Mouse (Mus musculus) olfactory bulb, adult 2 months (tissue): ENCODE results near the gene Zfp691.

Experiments used
- CTCF ChIP-seq: fragments of 200-500 bp; IDR thresholded peaks from 2 replicates; pipeline ENCODE4 v1.5.1; 2012; ENCODE audit warnings: low read depth, mild to moderate bottlenecking, low read length, moderate library complexity; ENCODE audit not compliant: insufficient read depth
- POLR2A ChIP-seq: fragments of 200-500 bp; IDR thresholded peaks from 2 replicates; pipeline ENCODE4 v1.6.1; 2012; ENCODE audit warnings: mild to moderate bottlenecking, low read depth, low read length, moderate library complexity; ENCODE audit not compliant: insufficient read depth

- TF ChIP-seq POLR2A (no peak), CTCF (no peak)
These were observed 36.7 kb downstream of the Zfp691 start for GRCm38 (mm10) chr4:119137313-119137712.
